Mouse (Mus musculus) spleen, postnatal 4 days (tissue): ENCODE results near the gene Cdon.
"Not testable (repeated sequence)": the region's sequence is repeated elsewhere in the genome, so short reads cannot be mapped to it uniquely, and the experiment has no call there.

ENCODE experiments used
- DNase-seq, 2 experiments: peaks; one replicate each; pipeline ENCODE4 v3.0.0; 2022; ENCODE audit warnings: low spot score in 2 of 2

The Cdon gene

GRCm38 (mm10) chr9:35420805-35421719 lies at the start of gene Cdon:
Cdon (plus strand) TSS chr9:35421128.
- DNase-seq: peak; percentile 85 to 93

- DNase-seq: peak in 1 of 2 experiments; percentile 44
These were observed 48.4 kb upstream of the Cdon start for GRCm38 (mm10) chr9:35372324-35373101.

GRCm38 (mm10) chr9:35377916-35378315 lies 43.0 kb upstream of the Cdon start:
- no peak for DNase-seq

GRCm38 (mm10) chr9:35378991-35379390 lies 41.9 kb upstream of the Cdon start:
- DNase-seq: no peak

GRCm38 (mm10) chr9:35399896-35400295 lies 21.0 kb upstream of the Cdon start:
- no peak for DNase-seq

- DNase-seq: no peak
These were observed 20.5 kb upstream of the Cdon start for GRCm38 (mm10) chr9:35400398-35400797.

- peak in 1 of 2 experiments; percentile 47 for DNase-seq
These were observed 20.1 kb upstream of the Cdon start for GRCm38 (mm10) chr9:35400831-35401230.

GRCm38 (mm10) chr9:35402584-35402991 lies 18.3 kb upstream of the Cdon start:
- DNase-seq: peak in 1 of 2 experiments; percentile 56

- no peak for DNase-seq
These were observed 17.4 kb upstream of the Cdon start for GRCm38 (mm10) chr9:35403490-35403889.

- DNase-seq: no peak
These were observed 15.7 kb upstream of the Cdon start for GRCm38 (mm10) chr9:35405038-35405905.

GRCm38 (mm10) chr9:35411225-35411965 lies 9.5 kb upstream of the Cdon start:
- no peak for DNase-seq

- no peak for DNase-seq
These were observed 9.0 kb upstream of the Cdon start for GRCm38 (mm10) chr9:35411975-35412374.

- DNase-seq: peak; percentile 33 to 73
These were observed 855 bp downstream of the Cdon start for GRCm38 (mm10) chr9:35421730-35422235.

GRCm38 (mm10) chr9:35422405-35422941 lies 1.5 kb downstream of the Cdon start:
- DNase-seq: no peak

- DNase-seq: no peak
These were observed 2.3 kb downstream of the Cdon start for GRCm38 (mm10) chr9:35423265-35423664.

GRCm38 (mm10) chr9:35424671-35425070 lies 3.7 kb downstream of the Cdon start:
- DNase-seq: no peak

- DNase-seq: no peak
These were observed 9.5 kb downstream of the Cdon start for GRCm38 (mm10) chr9:35430476-35430875.

GRCm38 (mm10) chr9:35431396-35431795 lies 10.5 kb downstream of the Cdon start:
- no peak for DNase-seq

GRCm38 (mm10) chr9:35432717-35433297 lies 11.9 kb downstream of the Cdon start:
- not testable (repeated sequence) for DNase-seq

GRCm38 (mm10) chr9:35434340-35434739 lies 13.4 kb downstream of the Cdon start:
- no peak for DNase-seq
